Mouse (Mus musculus) intestine, postnatal 0 days (tissue): ENCODE data around the gene Fbxl15. TPM values are rescaled to one million over a fixed set of nuclear protein-coding genes. Genes with fewer than 3 reads are reported as not detected.
A peak's percentile ranks its signal among the peaks of the same experiment; 100 is the strongest.

Experiments
- ATAC-seq: fragments of 200-750 bp; cut with Nextera tagmentation; 2 replicates; pipeline ENCODE4 v1.8.0; 2017; ENCODE audit warnings: mild to moderate bottlenecking, moderate TSS enrichment, moderate library complexity
- H3K27ac ChIP-seq: fragments of 300-500 bp; sonication (generic); 2 replicates; pipeline ENCODE4 v1.5.1; 2014; ENCODE audit warnings: mild to moderate bottlenecking, low read depth, low read length, moderate library complexity
- H3K27me3 ChIP-seq: fragments of 300-500 bp; sonication (generic); replicated peaks from 2 replicates; pipeline ENCODE4 v1.6.1; 2014; ENCODE audit warnings: low read length, mixed read lengths; ENCODE audit not compliant: control insufficient read depth, insufficient read depth
- H3K36me3 ChIP-seq: fragments of 300-500 bp; sonication (generic); 2 replicates; pipeline ENCODE4 v1.6.1; 2014; ENCODE audit warnings: mild to moderate bottlenecking, moderate library complexity; ENCODE audit not compliant: control insufficient read depth, insufficient read depth
- H3K4me1 ChIP-seq: fragments of 300-500 bp; sonication (generic); replicated peaks from 2 replicates; pipeline ENCODE4 v1.6.1; 2014; ENCODE audit warnings: antibody characterized with exemption, low read length, mixed read lengths; ENCODE audit not compliant: control insufficient read depth, insufficient read depth
- H3K4me2 ChIP-seq: fragments of 300-500 bp; sonication (generic); replicated peaks from 2 replicates; pipeline ENCODE4 v1.6.1; 2014; ENCODE audit warnings: low read depth, mild to moderate bottlenecking, moderate library complexity
- H3K4me3 ChIP-seq: fragments of 300-500 bp; sonication (generic); 2 replicates; pipeline ENCODE4 v1.5.1; 2014; ENCODE audit warnings: low read depth, low read length
- H3K9ac ChIP-seq: fragments of 300-500 bp; sonication (generic); 2 replicates; pipeline ENCODE4 v1.6.1; 2014; ENCODE audit warnings: mild to moderate bottlenecking, low read depth, low read length
- H3K9me3 ChIP-seq: fragments of 300-500 bp; sonication (generic); 2 replicates; pipeline ENCODE4 v1.6.1; 2016; ENCODE audit warnings: mixed run types; ENCODE audit not compliant: control insufficient read depth
- CTCF ChIP-seq: sonication (generic); IDR thresholded peaks from 2 replicates; pipeline ENCODE4 v1.5.1; 2016; ENCODE audit warnings: low read depth, mild to moderate bottlenecking, control low read depth, antibody characterized with exemption, moderate library complexity
- WGBS: fragments of 180-500 bp; shearing (Covaris S2); extraction: QIAGEN DNeasy Blood & Tissue Kit; methylation state at CpG from one replicate; pipeline ENCODE4 v1.1.7; 2014; 5-methylcytosine and 5-hydroxymethylcytosine counted together
- polyA plus RNA-seq: library from polyadenylated mRNA; unstranded; fragments of >200 nt; fragmentation: Nextera tagmentation; extraction: Ambion mirVana; gene quantifications from 2 replicates; pipeline ENCODE4 v1.2.1, GENCODE M21; 2015

Fbxl15 gene
- polyA plus RNA-seq, 1 experiment from 2014 or later, result 22.0 TPM

- no peak overlapping the region for H3K9ac ChIP-seq
Measured at GRCm38 (mm10) chr19:46308303-46308702, 19.7 kb upstream of the Fbxl15 start.

GRCm38 (mm10) chr19:46308706-46309435, 19.1 kb upstream of the Fbxl15 start:
- Histone ChIP-seq H3K9ac (peak overlapping the region; percentile 37; the same call in 1 of the 2 replicates), H3K27me3 (0 out of 2 replicates have a peak, but pooled peaks cover under 1% of the 10 kb centered on the region), H3K4me2 (peak overlapping the region; percentile 71), H3K27ac (no peak overlapping the region), H3K36me3 (peaks cover 37% of the 10 kb centered on the region), H3K4me1 (0 out of 2 replicates have a peak, but pooled peaks cover 7% of the 10 kb centered on the region), H3K4me3 (peak overlapping the region; percentile 31), H3K9me3 (no peaks in the 10 kb centered on the region)
- ATAC-seq, result no peak
- peak; percentile 99 for TF ChIP-seq CTCF
- 3% methylated on average over 47 of the region's 47 CpGs for WGBS

More at GRCm38 (mm10) chr19:46308303-46308702, 19.7 kb upstream of the Fbxl15 start:
- WGBS, result 84% methylated on average over 16 of the region's 16 CpGs
- H3K4me1 ChIP-seq, result 0 out of 2 replicates have a peak, but pooled peaks cover 7% of the 10 kb centered on the region
- no peaks in the 10 kb centered on the region for H3K9me3 ChIP-seq
- no peak overlapping the region for H3K4me3 ChIP-seq
- peaks cover 37% of the 10 kb centered on the region for H3K36me3 ChIP-seq
- no peak overlapping the region for H3K4me2 ChIP-seq
- no peak for ATAC-seq
- TF ChIP-seq CTCF, result no peak
- no peaks in the 10 kb centered on the region for H3K27me3 ChIP-seq
- H3K27ac ChIP-seq, result no peak overlapping the region

- Histone ChIP-seq H3K36me3 (peaks cover 37% of the 10 kb centered on the region), H3K27ac (no peak overlapping the region), H3K27me3 (0 out of 2 replicates have a peak, but pooled peaks cover 8% of the 10 kb centered on the region), H3K4me1 (0 out of 2 replicates have a peak, but pooled peaks cover 7% of the 10 kb centered on the region), H3K4me2 (no peak overlapping the region), H3K9ac (no peak overlapping the region), H3K4me3 (no peak overlapping the region), H3K9me3 (no peaks in the 10 kb centered on the region)
- ATAC-seq, result no peak
- no peak for TF ChIP-seq CTCF
- 77% methylated on average over 21 of the region's 21 CpGs for WGBS
Measured at GRCm38 (mm10) chr19:46309651-46310305, 18.2 kb upstream of the Fbxl15 start.

GRCm38 (mm10) chr19:46310312-46310865, 17.6 kb upstream of the Fbxl15 start:
- peaks cover 37% of the 10 kb centered on the region for H3K36me3 ChIP-seq
- H3K27me3 ChIP-seq, result peaks cover 8% of the 10 kb centered on the region; the same call in 1 of the 2 replicates
- 0 out of 2 replicates have a peak, but pooled peaks cover 7% of the 10 kb centered on the region for H3K4me1 ChIP-seq
- no peak for TF ChIP-seq CTCF
- H3K4me2 ChIP-seq, result no peak overlapping the region
- WGBS, result 88% methylated on average over 12 of the region's 12 CpGs
- no peaks in the 10 kb centered on the region for H3K9me3 ChIP-seq
- no peak for ATAC-seq
- no peak overlapping the region for H3K4me3 ChIP-seq
- H3K27ac ChIP-seq, result no peak overlapping the region
- no peak overlapping the region for H3K9ac ChIP-seq

GRCm38 (mm10) chr19:46311341-46311740, 16.6 kb upstream of the Fbxl15 start:
- TF ChIP-seq CTCF, result no peak
- Histone ChIP-seq H3K9me3 (no peaks in the 10 kb centered on the region), H3K9ac (no peak overlapping the region), H3K4me1 (0 out of 2 replicates have a peak, but pooled peaks cover 7% of the 10 kb centered on the region), H3K36me3 (peaks cover 37% of the 10 kb centered on the region), H3K4me3 (no peak overlapping the region), H3K27ac (no peak overlapping the region), H3K4me2 (no peak overlapping the region), H3K27me3 (peaks cover 14% of the 10 kb centered on the region)
- 86% methylated on average over 9 of the region's 9 CpGs for WGBS
- ATAC-seq, result no peak

- H3K4me1 ChIP-seq, result 0 out of 2 replicates have a peak, but pooled peaks cover 7% of the 10 kb centered on the region
- no peak overlapping the region for H3K27ac ChIP-seq
- H3K4me3 ChIP-seq, result no peak overlapping the region
- peaks cover 27% of the 10 kb centered on the region for H3K27me3 ChIP-seq
- no peak for TF ChIP-seq CTCF
- no peak for ATAC-seq
- 93% methylated on average over 20 of the region's 21 CpGs for WGBS
- no peak overlapping the region for H3K4me2 ChIP-seq
- H3K9ac ChIP-seq, result no peak overlapping the region
- no peaks in the 10 kb centered on the region for H3K9me3 ChIP-seq
- H3K36me3 ChIP-seq, result peaks cover 28% of the 10 kb centered on the region
Measured at GRCm38 (mm10) chr19:46312566-46312965, 15.4 kb upstream of the Fbxl15 start.
